Mouse (Mus musculus): ENCODE data around the gene Plcb3. TPM values are rescaled to one million over a fixed set of nuclear protein-coding genes. Genes with fewer than 3 reads are reported as not detected.

The Plcb3 gene
- total and polyA plus RNA-seq, 2 experiments from 2014 or later, result 10.0 to 12.8 TPM

GRCm38 (mm10) chr19:7013984-7014383 is 37.7 kb upstream of the Plcb3 start:
- Histone ChIP-seq H3K4me1 (ENCODE audit: insufficient read depth) (no peaks in the 10 kb centered on the region), H3K9ac (no peak overlapping the region), H3K4me2 (ENCODE audit: low read depth) (no peak overlapping the region), H3K4me3 (ENCODE audit: low read depth, low read length) (no peak overlapping the region), H3K27ac (ENCODE audit: low read depth, low read length) (no peak overlapping the region), H3K27me3 (ENCODE audit: insufficient read depth, low read length) (no peaks in the 10 kb centered on the region), H3K36me3 (ENCODE audit: insufficient read depth) (peaks cover 6% of the 10 kb centered on the region), H3K9me3 (ENCODE audit: low read length) (no peaks in the 10 kb centered on the region)
- DNase-seq (no peak), ATAC-seq (no peak)
- TF ChIP-seq CTCF (IDR thresholded peaks at IDR 0.05; ENCODE audit: low read depth), result no peak
- 86% methylated on average over 9 of the region's 9 CpGs for WGBS

GRCm38 (mm10) chr19:7012426-7012825 is 36.2 kb upstream of the Plcb3 start:
- WGBS, result 83% methylated on average over 4 of the region's 4 CpGs
- TF ChIP-seq CTCF (IDR thresholded peaks at IDR 0.05; ENCODE audit: low read depth), result no peak

GRCm38 (mm10) chr19:7006892-7007593 is 30.8 kb upstream of the Plcb3 start:
- Histone ChIP-seq H3K4me1 (ENCODE audit: insufficient read depth) (no peaks in the 10 kb centered on the region), H3K27me3 (ENCODE audit: insufficient read depth, low read length) (no peaks in the 10 kb centered on the region), H3K4me3 (ENCODE audit: low read depth, low read length) (no peak overlapping the region), H3K27ac (ENCODE audit: low read depth, low read length) (no peak overlapping the region; the same call in 1 of the 2 replicates), H3K36me3 (ENCODE audit: insufficient read depth) (no peaks in the 10 kb centered on the region), H3K4me2 (ENCODE audit: low read depth) (no peak overlapping the region), H3K9me3 (ENCODE audit: low read length) (no peaks in the 10 kb centered on the region), H3K9ac (no peak overlapping the region)
- 87% methylated on average over 8 of the region's 9 CpGs for WGBS
- ATAC-seq (no peak), DNase-seq (no peak)
- TF ChIP-seq CTCF (IDR thresholded peaks at IDR 0.05; ENCODE audit: low read depth), result no peak

More at GRCm38 (mm10) chr19:7012426-7012825, 36.2 kb upstream of the Plcb3 start:
- Histone ChIP-seq H3K4me3 (ENCODE audit: low read depth, low read length) (no peak overlapping the region), H3K27ac (ENCODE audit: low read depth, low read length) (no peak overlapping the region), H3K27me3 (ENCODE audit: insufficient read depth, low read length) (no peaks in the 10 kb centered on the region), H3K36me3 (ENCODE audit: insufficient read depth) (no peaks in the 10 kb centered on the region; the same call in 1 of the 2 replicates), H3K9ac (no peak overlapping the region), H3K9me3 (ENCODE audit: low read length) (no peaks in the 10 kb centered on the region), H3K4me1 (ENCODE audit: insufficient read depth) (no peaks in the 10 kb centered on the region), H3K4me2 (ENCODE audit: low read depth) (no peak overlapping the region)
- ATAC-seq, result no peak
- no peak for DNase-seq

GRCm38 (mm10) chr19:6999360-7000063 is 23.2 kb upstream of the Plcb3 start:
- Histone ChIP-seq H3K36me3 (ENCODE audit: insufficient read depth) (peaks cover 19% of the 10 kb centered on the region; the same call in 1 of the 2 replicates), H3K4me2 (ENCODE audit: low read depth) (no peak overlapping the region), H3K4me1 (ENCODE audit: insufficient read depth) (peaks cover 14% of the 10 kb centered on the region), H3K4me3 (ENCODE audit: low read depth, low read length) (no peak overlapping the region), H3K27ac (ENCODE audit: low read depth, low read length) (no peak overlapping the region), H3K9ac (no peak overlapping the region), H3K9me3 (ENCODE audit: low read length) (no peaks in the 10 kb centered on the region), H3K27me3 (ENCODE audit: insufficient read depth, low read length) (no peaks in the 10 kb centered on the region)
- TF ChIP-seq CTCF (IDR thresholded peaks at IDR 0.05; ENCODE audit: low read depth), result no peak
- WGBS, result 93% methylated on average over 19 of the region's 19 CpGs
- ATAC-seq (no peak), DNase-seq (no peak)

GRCm38 (mm10) chr19:6997721-6998290 is 21.5 kb upstream of the Plcb3 start:
- no peak for ATAC-seq
- 89% methylated on average over 9 of the region's 9 CpGs for WGBS
- H3K4me1 ChIP-seq (ENCODE audit: insufficient read depth), result peaks cover 17% of the 10 kb centered on the region

GRCm38 (mm10) chr19:6996006-6996405 is 19.7 kb upstream of the Plcb3 start, which contains the start of the genes Nudt22 and Trpt1:
TSS of gene Nudt22 (minus strand) at chr19:6996117.
TSS of gene Trpt1 (plus strand) at chr19:6996131.
- 1% methylated on average over 24 of the region's 24 CpGs for whole genome bisulfite sequencing
- peak; percentile 73 for DNase-seq
- peak within 1 kb of the TSS; percentile 53 for H3K9ac ChIP-seq

More at GRCm38 (mm10) chr19:6997721-6998290, 21.5 kb upstream of the Plcb3 start:
- no peak overlapping the region for H3K9ac ChIP-seq
- H3K4me3 ChIP-seq (ENCODE audit: low read depth, low read length), result no peak overlapping the region
- no peak for TF ChIP-seq CTCF (IDR thresholded peaks at IDR 0.05; ENCODE audit: low read depth)
- H3K4me2 ChIP-seq (ENCODE audit: low read depth), result no peak overlapping the region
- no peaks in the 10 kb centered on the region for H3K9me3 ChIP-seq (ENCODE audit: low read length)
- peaks cover 19% of the 10 kb centered on the region; the same call in 1 of the 2 replicates for H3K36me3 ChIP-seq (ENCODE audit: insufficient read depth)
- no peak for DNase-seq
- no peaks in the 10 kb centered on the region for H3K27me3 ChIP-seq (ENCODE audit: insufficient read depth, low read length)
- H3K27ac ChIP-seq (ENCODE audit: low read depth, low read length), result no peak overlapping the region

More at GRCm38 (mm10) chr19:6996006-6996405, 19.7 kb upstream of the Plcb3 start, which contains the start of the genes Nudt22 and Trpt1:
- Histone ChIP-seq H3K36me3 (ENCODE audit: insufficient read depth) (peaks cover 19% of the 10 kb centered on the region; the same call in 1 of the 2 replicates), H3K4me1 (ENCODE audit: insufficient read depth) (peaks cover 18% of the 10 kb centered on the region), H3K4me3 (ENCODE audit: low read depth, low read length) (peak within 1 kb of the TSS; percentile 54), H3K9me3 (ENCODE audit: low read length) (no peaks in the 10 kb centered on the region), H3K27ac (ENCODE audit: low read depth, low read length) (peak within 1 kb of the TSS; percentile 43; the same call in 1 of the 2 replicates), H3K4me2 (ENCODE audit: low read depth) (peak within 1 kb of the TSS; percentile 70), H3K27me3 (ENCODE audit: insufficient read depth, low read length) (no peaks in the 10 kb centered on the region)
- TF ChIP-seq CTCF (IDR thresholded peaks at IDR 0.05; ENCODE audit: low read depth), result no peak
- ATAC-seq, result peak; percentile 68

Measured in forebrain, postnatal 0 days (tissue).